Mouse (Mus musculus) gastrocnemius, adult 8-10 months (tissue): ENCODE data around the gene Nr6a1. TPM values are rescaled to one million over a fixed set of nuclear protein-coding genes. Genes with fewer than 3 reads are reported as not detected.

ENCODE experiments used
- DNase-seq, 2 experiments: peaks; one replicate each; pipeline ENCODE4 v3.0.0; 2022; ENCODE audit warnings: low spot score in 2 of 2
- microRNA-seq: library from miRNA; unstranded; fragments of <30 nt; microRNA quantifications from one replicate; pipeline ENCODE4 v1.2.0, GENCODE M21; 2022
- total RNA-seq, 4 experiments: library from RNA; stranded (reverse); gene quantifications; 2 replicates each; pipeline ENCODE4 v1.2.4; 2022

Gene Nr6a1
- total RNA-seq, 4 experiments from 2014 or later, result 4.5 to 7.1 (median 5.3) TPM

DNA sequence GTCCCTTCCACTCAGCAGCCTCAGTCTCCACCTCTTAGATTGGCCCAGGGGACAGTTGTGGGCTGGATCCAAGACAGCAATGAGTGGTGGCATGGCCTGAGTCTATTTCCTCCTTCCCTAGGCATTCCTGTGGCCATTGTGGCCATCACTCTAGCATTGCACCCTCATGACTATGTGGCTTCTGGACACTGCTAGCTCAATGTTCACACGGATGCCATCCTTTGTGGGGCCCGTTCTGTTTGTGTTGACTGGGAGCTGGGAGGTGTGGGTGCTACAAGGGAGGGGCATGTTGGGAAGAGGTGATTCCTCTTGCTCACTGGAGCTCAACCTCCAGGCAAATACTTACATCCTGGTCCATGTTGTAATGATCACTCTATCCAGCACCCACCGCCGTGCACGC is 245.3 kb downstream of the Nr6a1 start:
- DNase-seq, result no peak

DNA sequence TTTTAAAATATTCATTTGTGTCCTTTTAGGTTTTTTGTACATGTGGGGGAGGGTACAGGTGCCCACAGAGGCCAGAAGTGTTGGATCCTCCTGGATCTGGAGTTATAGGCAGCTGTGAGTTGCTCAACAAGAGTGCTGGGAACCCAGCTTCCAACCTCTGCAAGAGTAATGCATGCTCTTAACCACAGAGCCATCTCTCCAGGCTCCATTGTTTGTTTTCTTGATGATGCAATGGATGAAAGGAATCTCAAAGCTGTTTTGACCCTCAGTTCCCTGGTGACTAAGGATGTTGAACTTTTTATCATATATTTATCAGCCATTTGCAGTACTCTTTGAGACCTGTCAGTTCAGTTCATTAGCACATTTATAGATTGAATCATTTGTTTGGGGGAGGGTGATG is 248.5 kb downstream of the Nr6a1 start:
- DNase-seq, result no peak

GRCm38 (mm10) chr2:38675366-38675969 is 252.0 kb downstream of the Nr6a1 start:
- DNase-seq, result no peak

Small RNAs within 50 kb of the gene (microRNA-seq; reads per million reads assigned to microRNA genes)
- gene Mir181a-2 (1,104 reads per million, percentile 80 among the genes with 10 or more reads in this experiment), gene Mir181b-2 (393 reads per million, percentile 70 among the genes with 10 or more reads in this experiment)

Other genes starting within 250 kb of the Nr6a1 start
- gene Nr5a1, start 213.1 kb downstream of the Nr6a1 start, total RNA-seq, result under 1 TPM in 2 of 4 experiments, not detected in 2; 0.12 to 0.16 TPM
- gene Olfml2a, start 4.3 kb upstream of the Nr6a1 start, total RNA-seq, result 1 to 10 TPM; 3.1 to 4.6 (median 3.3) TPM
- gene Wdr38, start 69.8 kb upstream of the Nr6a1 start, total RNA-seq, result under 1 TPM in 1 of 4 experiments, not detected in 3; 0.21 TPM
- 100 to 1,000 TPM; 120 to 151 (median 137) TPM for gene Arpc5l, start 77.7 kb upstream of the Nr6a1 start, total RNA-seq
- gene Rpl35, start 77.9 kb upstream of the Nr6a1 start, total RNA-seq, result 100 to 1,000 TPM; 298 to 385 (median 322) TPM
- gene Golga1, start 137.9 kb upstream of the Nr6a1 start, total RNA-seq, result 10 to 100 TPM in 2 of 4 experiments, 1 to 10 TPM in 2; 8.9 to 10.5 (median 9.9) TPM